Mouse (Mus musculus) layer of hippocampus, adult 9-11 months (tissue): Measurements from ENCODE around the gene Zfp933.
"Not testable (repeated sequence)": the region's sequence is repeated elsewhere in the genome, so short reads cannot be mapped to it uniquely, and the experiment has no call there.

Experiments
- DNase-seq: peaks from one replicate; pipeline ENCODE4 v3.0.0; 2022

The Zfp933 gene

DNA sequence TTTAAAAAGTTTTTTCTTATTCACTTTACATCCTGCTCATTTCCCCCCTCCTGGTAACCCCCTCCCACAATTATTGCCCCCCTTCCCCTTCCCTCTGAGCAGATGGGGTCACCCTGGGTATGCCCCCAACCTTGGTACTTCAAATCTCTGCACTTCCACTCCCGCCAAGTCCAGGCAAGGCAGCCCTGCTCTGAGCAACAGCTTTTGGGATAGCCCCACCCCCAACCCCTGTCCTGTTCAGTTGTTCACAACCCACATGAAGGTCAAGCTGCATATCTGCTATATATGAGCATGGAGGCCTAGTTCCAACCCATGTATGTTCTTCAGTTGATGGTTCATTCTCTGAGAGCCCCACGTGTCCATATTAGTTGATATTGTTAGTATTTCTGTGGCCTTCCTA is 2.6 kb upstream of the Zfp933 start:
- no peak for DNase-seq

GRCm38 (mm10) chr4:147848584-147848991 is 422 bp upstream of the Zfp933 start:
- no peak for DNase-seq

DNA sequence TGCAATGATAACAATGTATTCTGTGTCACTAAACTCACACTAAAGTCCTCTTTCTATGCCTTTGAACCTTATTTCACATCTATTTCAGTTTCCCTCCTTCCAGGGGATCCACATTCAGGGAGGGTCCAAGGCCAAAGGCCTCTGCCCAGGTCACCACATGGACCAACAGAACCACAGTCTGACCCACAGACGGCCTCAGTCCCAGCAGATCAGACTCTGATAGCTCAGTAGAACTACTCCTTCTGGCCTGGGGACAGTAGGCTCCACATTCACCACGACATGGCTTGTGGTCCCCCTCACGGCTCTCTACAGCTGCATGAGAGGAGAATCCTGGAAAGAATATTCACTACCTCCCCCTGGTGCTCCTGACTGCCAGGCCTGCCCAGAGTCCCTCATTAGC is 5.3 kb downstream of the Zfp933 start:
- no peak for DNase-seq

DNA sequence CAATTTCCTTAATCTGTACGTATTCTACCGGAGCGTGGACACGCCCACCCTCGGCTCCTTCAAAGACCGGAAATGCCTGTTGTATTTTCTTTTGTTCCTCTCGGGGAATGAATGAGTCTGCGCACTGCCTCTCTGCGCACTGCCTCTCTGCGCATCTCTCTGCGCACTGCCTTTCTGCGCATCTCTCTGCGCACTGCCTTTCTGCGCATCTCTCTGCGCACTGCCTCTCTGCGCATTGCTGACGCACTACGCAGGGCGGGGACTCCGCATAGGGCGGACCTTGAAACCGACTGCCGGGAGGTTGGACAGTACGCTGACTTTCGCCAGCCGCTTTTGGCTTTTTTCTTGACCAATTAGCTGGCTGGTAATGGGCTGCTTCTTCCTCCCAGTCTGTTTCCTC is 8.9 kb downstream of the Zfp933 start:
- DNase-seq: peak; percentile 27

GRCm38 (mm10) chr4:147824389-147824788 is 23.8 kb downstream of the Zfp933 start:
- DNase-seq: no peak

DNA sequence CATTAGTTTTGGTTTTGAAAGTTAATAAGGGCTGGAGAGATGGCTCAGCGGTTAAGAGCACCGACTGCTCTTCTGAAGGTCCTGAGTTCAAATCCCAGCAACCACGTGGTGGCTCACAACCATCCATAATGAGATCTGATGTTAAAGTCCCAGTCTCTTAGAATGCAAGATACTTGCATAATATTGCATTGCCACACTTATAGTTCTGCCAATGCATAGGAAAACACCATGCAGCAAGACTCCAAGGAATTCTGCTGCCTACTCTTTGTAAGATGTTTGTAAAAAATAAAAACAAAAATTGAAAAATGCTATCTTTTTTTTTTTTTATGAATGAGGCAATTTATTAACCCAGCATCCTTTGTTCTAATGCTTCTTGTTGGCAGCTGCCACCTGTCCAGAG is 26.8 kb downstream of the Zfp933 start:
- not testable (repeated sequence) for DNase-seq

DNA sequence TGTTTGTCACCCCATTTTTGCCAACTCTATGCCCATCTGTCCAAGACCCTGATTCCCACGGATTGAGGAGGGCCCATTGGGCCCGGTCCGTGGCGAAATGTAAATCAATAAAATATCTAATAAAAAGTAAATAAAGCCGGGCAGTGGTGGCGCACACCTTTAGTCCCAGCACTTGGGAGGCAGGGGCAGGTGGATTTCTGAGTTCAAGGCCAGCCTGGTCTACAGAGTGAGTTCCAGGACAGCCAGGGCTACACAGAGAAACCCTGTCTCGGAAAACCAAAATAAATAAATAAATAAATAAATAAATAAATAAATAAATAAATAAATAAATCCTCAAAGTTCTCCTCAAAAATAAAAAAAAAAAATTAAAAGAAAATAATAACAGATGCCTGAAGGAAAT is 28.5 kb downstream of the Zfp933 start:
- DNase-seq: not testable (repeated sequence)

DNA sequence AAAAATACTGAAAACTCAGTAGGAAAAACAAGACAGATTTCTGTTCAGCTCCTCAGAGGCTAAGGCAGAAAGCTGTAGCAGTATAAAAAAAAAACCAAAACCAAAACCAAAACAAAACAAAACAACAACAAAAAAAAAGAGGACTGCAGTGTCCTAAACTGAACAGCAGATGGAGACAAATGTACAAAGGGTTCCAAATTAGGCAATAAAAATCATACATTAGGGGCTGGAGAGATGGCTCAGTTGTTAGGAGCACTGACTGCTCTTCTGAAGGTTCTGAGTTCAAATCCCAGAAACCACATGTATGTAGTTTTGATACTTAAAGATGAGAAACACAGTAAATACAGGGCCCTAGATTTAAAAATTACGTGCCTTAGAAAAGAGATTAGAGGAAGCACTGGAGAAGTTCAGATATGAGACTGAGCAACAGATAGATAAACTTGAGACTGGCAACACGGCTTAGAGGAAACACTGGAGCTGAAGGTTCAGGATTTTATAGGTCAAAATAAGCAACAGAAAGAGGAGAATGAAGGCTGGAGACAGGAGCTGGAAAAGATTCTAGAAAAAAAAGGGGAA is 33.5 kb downstream of the Zfp933 start:
- DNase-seq: no peak

DNA sequence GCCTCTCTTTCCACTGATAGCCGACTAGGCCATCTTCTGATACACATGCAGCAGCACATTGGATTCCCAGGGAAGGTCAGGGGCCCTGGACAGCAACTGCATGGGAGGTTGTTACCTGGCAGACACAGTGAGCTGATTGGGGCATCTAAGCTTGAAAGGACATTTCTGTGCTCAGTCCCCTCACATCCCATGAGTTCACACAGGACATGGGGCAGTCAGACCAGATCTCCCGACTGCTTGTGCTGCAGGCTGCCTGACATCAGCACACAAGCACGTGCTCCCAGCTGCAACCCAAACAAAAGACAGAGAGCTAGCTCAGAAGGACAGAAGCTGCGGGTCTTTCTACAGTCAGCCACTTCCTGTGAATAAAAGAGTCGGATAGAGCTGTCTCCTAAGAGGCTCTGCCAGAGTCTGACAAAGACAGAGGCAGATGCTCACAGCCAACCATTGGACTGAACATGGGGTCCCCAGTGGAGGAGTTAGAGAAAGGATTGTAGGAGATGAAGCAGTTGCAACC is 34.9 kb downstream of the Zfp933 start:
- DNase-seq: no peak

DNA sequence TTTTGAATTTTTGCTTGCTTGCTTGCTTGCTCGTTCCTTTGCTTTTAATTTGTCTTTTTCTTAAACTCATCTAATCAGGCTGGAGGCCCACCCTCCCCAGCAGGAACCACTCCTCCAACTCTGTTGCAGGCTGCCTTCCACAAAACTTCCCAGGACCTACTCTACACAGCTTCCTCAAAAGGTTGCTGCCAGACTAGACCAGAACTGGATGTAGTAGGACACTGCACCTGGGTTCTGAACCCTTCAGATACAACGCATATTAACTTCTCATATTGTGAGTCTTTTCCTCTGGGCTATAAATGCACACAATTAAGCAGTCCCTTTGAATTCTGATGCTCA is 38.2 kb downstream of the Zfp933 start:
- DNase-seq: not testable (repeated sequence)

DNA sequence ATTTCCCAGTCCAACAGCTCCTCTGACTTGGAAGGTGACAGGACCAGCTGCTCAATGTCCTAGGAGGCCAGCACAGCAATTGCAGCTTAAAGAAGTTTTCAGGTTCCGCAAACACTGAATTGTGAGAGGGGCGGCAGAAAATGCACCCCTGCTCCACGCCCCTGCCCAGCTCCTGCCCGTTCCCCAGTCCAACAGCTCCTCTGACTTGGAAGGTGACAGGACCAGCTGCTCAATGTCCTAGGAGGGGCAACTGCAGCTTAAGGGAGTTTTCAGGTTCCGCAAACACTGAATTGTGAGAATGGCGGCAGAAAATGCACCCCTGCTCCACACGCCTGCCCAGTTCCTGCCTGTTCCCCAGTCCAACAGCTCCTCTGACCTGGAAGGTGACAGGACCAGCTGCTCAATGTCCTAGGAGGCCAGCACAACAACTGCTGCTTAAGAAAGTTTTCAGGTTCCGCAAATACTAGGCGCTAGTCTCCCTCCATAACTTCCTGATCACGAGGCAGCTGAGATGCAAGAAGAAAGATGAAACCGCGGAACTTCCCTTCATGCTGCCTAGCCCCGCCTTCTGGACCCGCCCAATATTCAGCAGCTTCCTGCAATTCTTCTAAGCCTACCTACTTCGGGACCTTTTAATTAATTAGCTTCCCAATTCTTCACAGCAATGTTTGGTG is 38.7 kb downstream of the Zfp933 start, which contains the start of gene Zfp984:
Gene Zfp984 (minus strand): TSS at position 497 of the 674 bp plus-strand sequence.
- DNase-seq: not testable (repeated sequence)

DNA sequence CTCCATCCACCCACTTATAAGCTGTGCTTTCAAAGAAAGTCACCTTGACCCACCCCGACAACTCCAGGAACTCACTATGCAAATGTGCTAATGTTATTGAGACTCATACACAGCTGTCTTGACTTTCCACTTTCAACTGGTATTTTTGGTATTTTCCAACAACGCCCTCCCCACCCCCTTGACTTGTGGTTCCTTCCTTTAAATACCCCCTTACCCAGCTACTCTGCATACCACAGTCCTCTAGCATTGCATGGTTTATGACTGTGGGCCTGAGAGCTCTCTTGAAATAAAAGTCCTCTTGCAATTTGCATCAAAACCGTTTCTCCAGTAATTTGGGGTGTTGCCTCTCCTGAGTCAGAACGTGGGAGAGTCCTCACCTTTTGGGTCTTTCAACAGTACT is 39.7 kb downstream of the Zfp933 start:
- not testable (repeated sequence) for DNase-seq

DNA sequence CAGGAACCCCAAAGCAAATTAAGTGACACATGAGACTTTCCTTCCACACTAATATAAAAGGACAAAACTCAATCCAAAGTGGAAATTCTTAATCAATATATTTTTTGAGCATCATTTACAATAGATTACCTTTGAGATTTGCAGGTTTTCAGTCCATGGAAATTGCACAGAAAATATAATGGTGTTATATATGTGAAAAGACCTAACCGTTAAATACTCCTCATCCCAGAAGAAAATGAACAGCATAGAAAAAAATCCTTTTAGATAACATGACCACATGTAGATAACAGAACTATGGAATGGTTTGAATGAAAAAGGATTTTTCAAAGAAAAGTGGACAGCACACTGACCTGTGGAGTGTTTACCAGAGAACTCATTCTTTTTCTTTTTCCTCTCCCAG is 52.9 kb downstream of the Zfp933 start:
- DNase-seq: not testable (repeated sequence)

- DNase-seq: not testable (repeated sequence)
Observed at GRCm38 (mm10) chr4:147794026-147794665, 54.0 kb downstream of the Zfp933 start.

GRCm38 (mm10) chr4:147793390-147793916 is 54.7 kb downstream of the Zfp933 start:
- DNase-seq: not testable (repeated sequence)

DNA sequence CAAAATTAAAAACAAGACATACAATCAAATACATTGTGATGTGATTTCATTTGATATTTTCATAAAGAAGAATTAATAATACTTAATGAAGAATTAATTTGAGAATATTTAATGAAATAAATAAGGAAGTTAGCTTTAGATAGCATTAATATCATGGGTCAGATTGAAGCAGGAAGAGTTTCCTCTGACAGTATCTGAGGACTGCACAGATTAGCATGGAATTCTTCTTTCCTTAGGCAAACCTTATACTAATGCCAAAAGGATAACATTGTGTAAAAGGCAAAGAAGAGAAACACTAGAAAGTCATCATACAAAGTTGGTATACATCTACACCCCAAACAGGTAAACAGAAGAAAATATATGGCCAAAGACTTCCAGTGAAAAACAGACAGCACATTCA is 56.4 kb downstream of the Zfp933 start:
- DNase-seq: not testable (repeated sequence)
